Mouse (Mus musculus): ENCODE data around the gene Abhd4.

DNA sequence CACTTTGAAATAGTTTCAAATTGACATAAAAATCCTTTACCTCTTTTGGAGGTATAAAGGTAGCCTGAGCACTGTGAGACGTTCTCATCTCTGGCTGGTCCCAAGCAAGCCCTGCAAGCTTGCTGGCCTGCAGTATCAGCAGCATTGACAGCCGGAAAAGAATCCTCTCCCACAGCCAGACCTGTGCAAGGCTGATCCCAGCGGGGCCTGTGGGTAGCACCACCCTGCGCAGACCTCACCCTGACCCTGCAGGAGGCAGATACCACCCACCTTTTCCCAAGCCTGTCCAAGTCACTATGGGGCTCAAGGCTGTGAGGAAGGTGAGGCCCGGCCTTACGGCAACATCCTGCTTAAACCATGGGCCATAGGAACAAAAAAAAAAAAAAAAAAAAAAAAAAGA, 12.0 kb downstream of the Abhd4 start:
- TF ChIP-seq CTCF (IDR thresholded peaks at IDR 0.05; ENCODE audit: low read depth, low read length) = no peak
- TF ChIP-seq POLR2A (IDR thresholded peaks at IDR 0.05; ENCODE audit: extremely low read depth, insufficient read depth, low read length) = no peak
